ENCODE assay signal across 8 mouse cellular contexts in the genomic region with DNA sequence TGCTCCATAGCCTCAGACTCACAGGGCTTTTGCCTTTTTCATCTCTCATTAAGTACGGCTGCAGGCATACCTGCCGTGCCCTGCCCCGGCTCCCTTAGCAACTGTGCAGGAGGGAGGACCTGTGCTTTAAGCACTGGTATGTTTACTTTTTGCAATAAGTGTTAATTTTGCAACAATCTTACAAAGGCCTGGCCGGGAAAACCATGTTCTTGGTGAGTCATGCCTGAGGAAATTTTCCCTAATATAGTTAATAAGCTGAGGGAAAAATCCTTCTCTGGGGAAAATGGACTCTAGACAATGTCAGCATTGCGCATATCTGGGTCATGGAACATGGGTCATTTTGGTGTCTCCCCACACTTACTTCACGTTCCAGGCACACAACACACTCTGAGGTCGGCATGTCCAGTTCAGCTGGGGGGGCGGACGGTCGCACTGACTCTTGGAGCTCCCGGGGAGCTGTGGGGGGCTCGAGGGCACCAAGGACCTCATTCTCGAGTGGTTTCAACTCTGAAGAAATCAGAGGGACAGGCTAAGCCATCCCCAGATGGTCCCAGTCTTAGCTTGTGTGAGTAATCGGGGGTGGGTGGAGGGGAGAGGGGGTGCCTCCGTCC. TPM values are rescaled to one million over a fixed set of nuclear protein-coding genes. Genes with fewer than 3 reads are reported as not detected.
A peak's percentile ranks its signal among the peaks of the same experiment; 100 is the strongest.
DNase-seq lines count a peak whose midpoint lies in the region; ATAC-seq and TF ChIP-seq lines count a peak whose summit lies in the region.

No protein-coding gene starts in this region.

- 80% methylated on average over 15 of the region's 15 CpGs for WGBS in hindbrain, embryonic 10.5 days
- 72% methylated on average over 15 of the region's 15 CpGs for WGBS in hindbrain, embryonic 16.5 days
- WGBS in lung, postnatal 0 days, result 40% methylated on average over 15 of the region's 15 CpGs
- 75% methylated on average over 15 of the region's 15 CpGs for WGBS in heart, embryonic 10.5 days

- peak; percentile 97 for TF ChIP-seq EP300 in lung, postnatal 0 days (IDR thresholded peaks at IDR 0.05)

- H3K27me3 ChIP-seq in hindbrain, embryonic 10.5 days (ENCODE audit: insufficient read depth, poor library complexity, severe bottlenecking), result no peaks in the 10 kb centered on the region
- no peaks in the 10 kb centered on the region for H3K27me3 ChIP-seq in hindbrain, embryonic 16.5 days (replicated peaks; ENCODE audit: control insufficient read depth, insufficient read depth, low read length)
- no peaks in the 10 kb centered on the region for H3K27me3 ChIP-seq in lung, postnatal 0 days (replicated peaks; ENCODE audit: insufficient read depth, low read length)
- H3K27me3 ChIP-seq in heart, embryonic 10.5 days (ENCODE audit: insufficient read depth, poor library complexity, severe bottlenecking), result no peaks in the 10 kb centered on the region

- H3K4me2 ChIP-seq in hindbrain, embryonic 16.5 days (ENCODE audit: low read length), result no peak overlapping the region
- H3K4me2 ChIP-seq in lung, postnatal 0 days (replicated peaks; ENCODE audit: low read depth, low read length), result no peak overlapping the region

- no peak overlapping the region for H3K9ac ChIP-seq in hindbrain, embryonic 16.5 days (ENCODE audit: low read depth, low read length)
- H3K9ac ChIP-seq in lung, postnatal 0 days (replicated peaks; ENCODE audit: low read depth), result no peak overlapping the region

- no peak for TF ChIP-seq POLR2A in embryonic fibroblast, embryonic 13.5 days (IDR thresholded peaks at IDR 0.05; ENCODE audit: low read depth, low read length)

- peaks cover 14% of the 10 kb centered on the region; the same call in 1 of the 2 replicates for H3K4me1 ChIP-seq in hindbrain, embryonic 10.5 days (replicated peaks)
- H3K4me1 ChIP-seq in hindbrain, embryonic 16.5 days (ENCODE audit: control insufficient read depth, insufficient read depth, low read depth, low read length), result no peaks in the 10 kb centered on the region
- H3K4me1 ChIP-seq in embryonic fibroblast, embryonic 13.5 days (ENCODE audit: control insufficient read depth, insufficient read depth, low read length), result no peaks in the 10 kb centered on the region; the same call in 1 of the 2 replicates
- no peaks in the 10 kb centered on the region; the same call in 1 of the 2 replicates for H3K4me1 ChIP-seq in lung, postnatal 0 days (ENCODE audit: insufficient read depth, low read depth, low read length)
- H3K4me1 ChIP-seq in heart, embryonic 10.5 days, result peaks cover 16% of the 10 kb centered on the region; the same call in 1 of the 2 replicates

- H3K27ac ChIP-seq in hindbrain, embryonic 10.5 days, result 0 out of 2 replicates have a peak overlapping the region, but pooled peaks have one; percentile 9
- no peak overlapping the region for H3K27ac ChIP-seq in hindbrain, embryonic 16.5 days (ENCODE audit: low read depth, low read length)
- peak overlapping the region; percentile 86 for H3K27ac ChIP-seq in embryonic fibroblast, embryonic 13.5 days (ENCODE audit: insufficient read depth, low read length)
- peak overlapping the region; percentile 76 for H3K27ac ChIP-seq in lung, postnatal 0 days (ENCODE audit: low read length)
- H3K27ac ChIP-seq in heart, embryonic 10.5 days, result no peak overlapping the region

- no peak overlapping the region for H3K4me3 ChIP-seq in hindbrain, embryonic 10.5 days
- no peak overlapping the region for H3K4me3 ChIP-seq in hindbrain, embryonic 16.5 days (ENCODE audit: low read length)
- H3K4me3 ChIP-seq in embryonic fibroblast, embryonic 13.5 days (ENCODE audit: insufficient read depth, low read length), result no peak overlapping the region
- no peak overlapping the region for H3K4me3 ChIP-seq in lung, postnatal 0 days (ENCODE audit: low read depth, low read length)
- H3K4me3 ChIP-seq in heart, embryonic 10.5 days, result no peak overlapping the region

- ATAC-seq in hindbrain, embryonic 16.5 days, result no peak; the same call in 1 of the 2 replicates
- ATAC-seq in lung, postnatal 0 days, result peak; percentile 79
- no peak for ATAC-seq in megakaryocyte-erythroid progenitor cell, adult 5-6 weeks (replicated peaks; ENCODE audit: low FRiP score, low TSS enrichment, poor library complexity, severe bottlenecking)

- H3K36me3 ChIP-seq in hindbrain, embryonic 10.5 days, result peaks cover 54% of the 10 kb centered on the region
- H3K36me3 ChIP-seq in hindbrain, embryonic 16.5 days (ENCODE audit: control insufficient read depth, insufficient read depth, low read length), result peaks cover 20% of the 10 kb centered on the region
- H3K36me3 ChIP-seq in lung, postnatal 0 days (ENCODE audit: insufficient read depth, low read length), result 0 out of 2 replicates have a peak, but pooled peaks cover 17% of the 10 kb centered on the region
- H3K36me3 ChIP-seq in heart, embryonic 10.5 days, result peaks cover 58% of the 10 kb centered on the region

- H3K9me3 ChIP-seq in hindbrain, embryonic 10.5 days, result no peaks in the 10 kb centered on the region
- H3K9me3 ChIP-seq in hindbrain, embryonic 16.5 days (ENCODE audit: control insufficient read depth, low read length), result no peaks in the 10 kb centered on the region
- H3K9me3 ChIP-seq in lung, postnatal 0 days (ENCODE audit: low read length), result no peaks in the 10 kb centered on the region
- no peaks in the 10 kb centered on the region for H3K9me3 ChIP-seq in heart, embryonic 10.5 days

- DNase-seq in hindbrain, embryonic 10.5 days (ENCODE audit: low spot score), result no peak
- peak; percentile 83 for DNase-seq in NIH3T3 (ENCODE audit: low read depth)
- peak; percentile 95 for DNase-seq in lung, postnatal 0 days (ENCODE audit: low spot score)
- DNase-seq in frontal cortex, postnatal 25 days (ENCODE audit: low spot score in 2 of 2), result no peak
- DNase-seq in heart, embryonic 10.5 days (ENCODE audit: low spot score), result no peak

- no peak for TF ChIP-seq CTCF in embryonic fibroblast, embryonic 13.5 days (IDR thresholded peaks at IDR 0.05; ENCODE audit: borderline replicate concordance, insufficient read depth, low read length)
- no peak for TF ChIP-seq CTCF in lung, postnatal 0 days (IDR thresholded peaks at IDR 0.05)

RNA-seq across cellular contexts. Expression of a gene that starts 33.6 kb away (rescaled TPM):
- polyA plus RNA-seq in hindbrain, embryonic 10.5 days (2016; fragmentation: Nextera tagmentation; extraction: Ambion mirVana), result 131 and 166 TPM in 2 replicates
- polyA plus RNA-seq in hindbrain, embryonic 16.5 days (2015; fragmentation: Nextera tagmentation; extraction: Ambion mirVana), result 78.7 and 85.4 TPM in 2 replicates
- 64.0 and 65.9 TPM in 2 replicates for polyA plus RNA-seq in embryonic fibroblast, embryonic 13.5 days (2011; ENCODE audit: insufficient read length, low read depth, missing spikeins)
- polyA plus RNA-seq in lung, postnatal 0 days (2015; fragmentation: Nextera tagmentation; extraction: Ambion mirVana), result 78.4 and 82.5 TPM in 2 replicates
- 3,260 and 3,361 TPM in 2 replicates for total RNA-seq in megakaryocyte-erythroid progenitor cell, adult 5-6 weeks (2014; fragmentation: Nextera tagmentation)
- total RNA-seq in megakaryocyte-erythroid progenitor cell, adult 5-6 weeks (2017), result 3,030 and 3,103 TPM in 2 replicates
- polyA plus RNA-seq in heart, embryonic 10.5 days (2016; fragmentation: Nextera tagmentation; extraction: Ambion mirVana), result 121 and 170 TPM in 2 replicates

RNA-seq across cellular contexts. Expression of a gene that starts 33.7 kb away (rescaled TPM):
- 11.5 TPM in 2 replicates for polyA plus RNA-seq in hindbrain, embryonic 10.5 days (2016; fragmentation: Nextera tagmentation; extraction: Ambion mirVana)
- polyA plus RNA-seq in hindbrain, embryonic 16.5 days (2015; fragmentation: Nextera tagmentation; extraction: Ambion mirVana), result 24.5 and 28.3 TPM in 2 replicates
- 15.3 and 18.5 TPM in 2 replicates for polyA plus RNA-seq in embryonic fibroblast, embryonic 13.5 days (2011; ENCODE audit: insufficient read length, low read depth, missing spikeins)
- 5.8 and 6.3 TPM in 2 replicates for polyA plus RNA-seq in lung, postnatal 0 days (2015; fragmentation: Nextera tagmentation; extraction: Ambion mirVana)
- total RNA-seq in megakaryocyte-erythroid progenitor cell, adult 5-6 weeks (2014; fragmentation: Nextera tagmentation), result 5.1 and 12.6 TPM in 2 replicates
- total RNA-seq in megakaryocyte-erythroid progenitor cell, adult 5-6 weeks (2017), result 6.3 and 7.9 TPM in 2 replicates
- 7.6 and 8.6 TPM in 2 replicates for polyA plus RNA-seq in heart, embryonic 10.5 days (2016; fragmentation: Nextera tagmentation; extraction: Ambion mirVana)

RNA-seq across cellular contexts. Expression of a gene that starts 51.8 kb away (rescaled TPM):
- polyA plus RNA-seq in hindbrain, embryonic 10.5 days (2016; fragmentation: Nextera tagmentation; extraction: Ambion mirVana), result 34.3 and 36.1 TPM in 2 replicates
- 31.7 and 37.0 TPM in 2 replicates for polyA plus RNA-seq in hindbrain, embryonic 16.5 days (2015; fragmentation: Nextera tagmentation; extraction: Ambion mirVana)
- polyA plus RNA-seq in embryonic fibroblast, embryonic 13.5 days (2011; ENCODE audit: insufficient read length, low read depth, missing spikeins), result 142 and 223 TPM in 2 replicates
- polyA plus RNA-seq in lung, postnatal 0 days (2015; fragmentation: Nextera tagmentation; extraction: Ambion mirVana), result 121 and 150 TPM in 2 replicates
- 9.0 and 16.3 TPM in 2 replicates for total RNA-seq in megakaryocyte-erythroid progenitor cell, adult 5-6 weeks (2014; fragmentation: Nextera tagmentation)
- 13.8 TPM in 2 replicates for total RNA-seq in megakaryocyte-erythroid progenitor cell, adult 5-6 weeks (2017)
- polyA plus RNA-seq in heart, embryonic 10.5 days (2016; fragmentation: Nextera tagmentation; extraction: Ambion mirVana), result 47.1 and 55.5 TPM in 2 replicates

RNA-seq across cellular contexts. Expression of a gene that starts 54.2 kb away (rescaled TPM):
- polyA plus RNA-seq in hindbrain, embryonic 10.5 days (2016; fragmentation: Nextera tagmentation; extraction: Ambion mirVana), result 21.3 and 27.4 TPM in 2 replicates
- 23.2 and 26.0 TPM in 2 replicates for polyA plus RNA-seq in hindbrain, embryonic 16.5 days (2015; fragmentation: Nextera tagmentation; extraction: Ambion mirVana)
- polyA plus RNA-seq in embryonic fibroblast, embryonic 13.5 days (2011; ENCODE audit: insufficient read length, low read depth, missing spikeins), result 5.9 and 7.0 TPM in 2 replicates
- polyA plus RNA-seq in lung, postnatal 0 days (2015; fragmentation: Nextera tagmentation; extraction: Ambion mirVana), result 19.5 and 20.1 TPM in 2 replicates
- 15.5 and 27.2 TPM in 2 replicates for total RNA-seq in megakaryocyte-erythroid progenitor cell, adult 5-6 weeks (2014; fragmentation: Nextera tagmentation)
- total RNA-seq in megakaryocyte-erythroid progenitor cell, adult 5-6 weeks (2017), result 3.4 and 4.8 TPM in 2 replicates
- polyA plus RNA-seq in heart, embryonic 10.5 days (2016; fragmentation: Nextera tagmentation; extraction: Ambion mirVana), result 20.8 and 23.4 TPM in 2 replicates

Comparison
In these comparisons a context has a peak if more than half of its experiments do, and no peak if none do; other contexts are left out.
1. H3K27ac ChIP-seq: peak in hindbrain, embryonic 10.5 days (single experiment), embryonic fibroblast, embryonic 13.5 days (single experiment) and lung, postnatal 0 days (single experiment); none in hindbrain, embryonic 16.5 days (single experiment) and heart, embryonic 10.5 days (single experiment).
2. DNase-seq: peak in NIH3T3 (single experiment) and lung, postnatal 0 days (single experiment); none in hindbrain, embryonic 10.5 days (single experiment), frontal cortex, postnatal 25 days (0 of 2) and heart, embryonic 10.5 days (single experiment).